Mouse (Mus musculus) bone marrow, adult 2 months (tissue): ENCODE results near the gene Smarca2. TPM values are rescaled to one million over a fixed set of nuclear protein-coding genes. Genes with fewer than 3 reads are reported as not detected.

Experiments
- H3K27ac ChIP-seq: fragments of 200-500 bp; 2 replicates; pipeline ENCODE4 v1.5.1; 2012; ENCODE audit warnings: low read depth, mild to moderate bottlenecking, control low read depth, inconsistent platforms, low read length; ENCODE audit not compliant: control insufficient read depth, poor library complexity, insufficient read depth
- H3K4me1 ChIP-seq: fragments of 200-500 bp; 2 replicates; pipeline ENCODE4 v1.6.1; 2011; ENCODE audit warnings: low read length; ENCODE audit not compliant: control insufficient read depth, insufficient read depth
- H3K4me3 ChIP-seq: fragments of 200-500 bp; replicated peaks from 2 replicates; pipeline ENCODE3; 2011; ENCODE audit warnings: mild to moderate bottlenecking, low read depth, low read length, control low read depth; ENCODE audit not compliant: control insufficient read depth
- CTCF ChIP-seq: fragments of 200-500 bp; IDR thresholded peaks from 2 replicates; pipeline ENCODE4 v1.5.1; 2011; ENCODE audit warnings: low read length, control low read depth; ENCODE audit not compliant: control insufficient read depth, insufficient read depth
- POLR2A ChIP-seq: fragments of 200-500 bp; IDR thresholded peaks from 2 replicates; pipeline ENCODE4 v1.6.1; 2011; ENCODE audit warnings: low read depth, mild to moderate bottlenecking, control low read depth, low read length, borderline replicate concordance; ENCODE audit not compliant: control insufficient read depth
- WGBS: fragments of 180-500 bp; shearing (Covaris S2); methylation state at CpG from one replicate; pipeline ENCODE4 v1.1.7; 2018; 5-methylcytosine and 5-hydroxymethylcytosine counted together
- polyA plus RNA-seq: library from polyadenylated mRNA; stranded (reverse); fragments of >200 nt; gene quantifications from 2 replicates; pipeline ENCODE4 v1.2.4, GENCODE M21; 2011; ENCODE audit warnings: low replicate concordance; ENCODE audit not compliant: missing spikeins, insufficient read depth, insufficient read length

The Smarca2 gene
- polyA plus RNA-seq, 1 experiment, result 77.8 TPM

- no peak overlapping the region for H3K4me3 ChIP-seq
- 90% methylated on average over 4 of the region's 4 CpGs for WGBS
- no peaks in the 10 kb centered on the region for H3K4me1 ChIP-seq
- no peak overlapping the region for H3K27ac ChIP-seq
- TF ChIP-seq POLR2A, result no peak
- no peak for TF ChIP-seq CTCF
Observed at GRCm38 (mm10) chr19:26690516-26690915, 85.7 kb downstream of the Smarca2 start.

GRCm38 (mm10) chr19:26697107-26697506, 92.3 kb downstream of the Smarca2 start:
- no peak overlapping the region for H3K4me3 ChIP-seq
- TF ChIP-seq CTCF (no peak), POLR2A (no peak)
- no peaks in the 10 kb centered on the region for H3K4me1 ChIP-seq
- 58% methylated on average over 4 of the region's 4 CpGs for WGBS
- no peak overlapping the region for H3K27ac ChIP-seq

GRCm38 (mm10) chr19:26704545-26705209, 99.8 kb downstream of the Smarca2 start:
- Histone ChIP-seq H3K27ac (no peak overlapping the region), H3K4me1 (no peaks in the 10 kb centered on the region), H3K4me3 (no peak overlapping the region)
- 83% methylated on average over 10 of the region's 10 CpGs for WGBS
- no peak for TF ChIP-seq POLR2A
- TF ChIP-seq CTCF, result no peak

GRCm38 (mm10) chr19:26706910-26707309, 102.1 kb downstream of the Smarca2 start:
- no peak overlapping the region for H3K4me3 ChIP-seq
- H3K4me1 ChIP-seq, result no peaks in the 10 kb centered on the region
- WGBS, result 33% methylated on average over 5 of the region's 5 CpGs
- no peak overlapping the region for H3K27ac ChIP-seq
- TF ChIP-seq POLR2A, result no peak
- no peak for TF ChIP-seq CTCF

GRCm38 (mm10) chr19:26709095-26709494, 104.2 kb downstream of the Smarca2 start:
- no peak overlapping the region for H3K4me3 ChIP-seq
- 77% methylated on average over 12 of the region's 12 CpGs for WGBS
- H3K4me1 ChIP-seq, result no peaks in the 10 kb centered on the region
- H3K27ac ChIP-seq, result no peak overlapping the region
- TF ChIP-seq CTCF (no peak), POLR2A (no peak)

- 57% methylated on average over 2 of the region's 2 CpGs for WGBS
- TF ChIP-seq CTCF (no peak), POLR2A (no peak)
- Histone ChIP-seq H3K27ac (no peak overlapping the region), H3K4me1 (no peaks in the 10 kb centered on the region), H3K4me3 (no peak overlapping the region)
Observed at GRCm38 (mm10) chr19:26711268-26711667, 106.4 kb downstream of the Smarca2 start.

GRCm38 (mm10) chr19:26716217-26716616, 111.4 kb downstream of the Smarca2 start:
- no peak for TF ChIP-seq POLR2A
- no peak for TF ChIP-seq CTCF
- whole genome bisulfite sequencing, result 88% methylated on average over 9 of the region's 9 CpGs

GRCm38 (mm10) chr19:26718221-26718620, 113.4 kb downstream of the Smarca2 start:
- Histone ChIP-seq H3K4me3 (no peak overlapping the region), H3K27ac (no peak overlapping the region), H3K4me1 (no peaks in the 10 kb centered on the region)
- TF ChIP-seq POLR2A, result no peak
- TF ChIP-seq CTCF, result 0 out of 2 replicates have a peak, but pooled peaks have one; percentile 2
- WGBS, result 34% methylated on average over 6 of the region's 6 CpGs

More at GRCm38 (mm10) chr19:26716217-26716616, 111.4 kb downstream of the Smarca2 start:
- no peak overlapping the region for H3K27ac ChIP-seq
- no peaks in the 10 kb centered on the region for H3K4me1 ChIP-seq
- H3K4me3 ChIP-seq, result no peak overlapping the region
